Mouse (Mus musculus) spleen, postnatal 36 days (tissue): ENCODE data around the gene Mecom.
"Not testable (repeated sequence)": the region's sequence is repeated elsewhere in the genome, so short reads cannot be mapped to it uniquely, and the experiment has no call there.

Experiments used
- DNase-seq, 2 experiments: peaks; one replicate each; pipeline ENCODE4 v3.0.0; 2022; ENCODE audit warnings: low spot score in 2 of 2, mixed read lengths in 1 of 2

Mecom gene

GRCm38 (mm10) chr3:30547908-30548307, at the start of gene Mecom:
Mecom (minus strand) TSS chr3:30548008.
- no peak for DNase-seq

GRCm38 (mm10) chr3:30597271-30597670, 49.5 kb upstream of the Mecom start:
- DNase-seq: no peak

GRCm38 (mm10) chr3:30595111-30595832, 47.5 kb upstream of the Mecom start:
- DNase-seq: no peak

GRCm38 (mm10) chr3:30593719-30594485, 46.1 kb upstream of the Mecom start:
- DNase-seq: no peak

- peak in 1 of 2 experiments; percentile 28 for DNase-seq
Observed at GRCm38 (mm10) chr3:30592418-30592853, 44.6 kb upstream of the Mecom start.

- no peak for DNase-seq
Observed at GRCm38 (mm10) chr3:30588865-30589264, 41.1 kb upstream of the Mecom start.

- no peak for DNase-seq
Observed at GRCm38 (mm10) chr3:30573549-30573948, 25.7 kb upstream of the Mecom start.

- not testable (repeated sequence) for DNase-seq
Observed at GRCm38 (mm10) chr3:30566333-30566732, 18.5 kb upstream of the Mecom start.

GRCm38 (mm10) chr3:30560677-30561314, 13.0 kb upstream of the Mecom start:
- DNase-seq: no peak

GRCm38 (mm10) chr3:30553741-30554140, 5.9 kb upstream of the Mecom start:
- no peak for DNase-seq

GRCm38 (mm10) chr3:30550218-30550617, 2.4 kb upstream of the Mecom start:
- no peak for DNase-seq

- DNase-seq: no peak
Observed at GRCm38 (mm10) chr3:30548928-30549327, 1.1 kb upstream of the Mecom start.

GRCm38 (mm10) chr3:30546831-30547369, 908 bp downstream of the Mecom start:
- no peak for DNase-seq

- no peak for DNase-seq
Observed at GRCm38 (mm10) chr3:30546366-30546765, 1.4 kb downstream of the Mecom start.

GRCm38 (mm10) chr3:30545246-30545645, 2.6 kb downstream of the Mecom start:
- DNase-seq: no peak

- no peak for DNase-seq
Observed at GRCm38 (mm10) chr3:30544305-30544704, 3.5 kb downstream of the Mecom start.

GRCm38 (mm10) chr3:30535821-30536220, 12.0 kb downstream of the Mecom start:
- DNase-seq: no peak

GRCm38 (mm10) chr3:30520751-30521150, 27.1 kb downstream of the Mecom start:
- DNase-seq: not testable (repeated sequence)

- DNase-seq: no peak
Observed at GRCm38 (mm10) chr3:30519425-30519824, 28.4 kb downstream of the Mecom start.

GRCm38 (mm10) chr3:30515795-30516170, 32.0 kb downstream of the Mecom start:
- DNase-seq: no peak

- DNase-seq: no peak
Observed at GRCm38 (mm10) chr3:30514901-30515794, 32.7 kb downstream of the Mecom start.
